7 mouse cellular contexts compared by ENCODE assay signal in genomic region chr5:12562204-12562603, GRCm38 (mm10).
A peak's percentile ranks its signal among the peaks of the same experiment; 100 is the strongest.
DNase-seq lines count a peak whose midpoint lies in the region; ATAC-seq lines count a peak whose summit lies in the region.

No protein-coding gene starts in this region.

- no peaks in the 10 kb centered on the region for H3K9me3 ChIP-seq in hindbrain, embryonic 12.5 days (replicated peaks)

- no peaks in the 10 kb centered on the region for H3K27me3 ChIP-seq in hindbrain, embryonic 12.5 days

- H3K27ac ChIP-seq in hindbrain, embryonic 12.5 days, result no peak overlapping the region

- H3K4me2 ChIP-seq in hindbrain, embryonic 12.5 days (replicated peaks), result no peak overlapping the region

- no peaks in the 10 kb centered on the region for H3K4me1 ChIP-seq in hindbrain, embryonic 12.5 days

- no peak overlapping the region for H3K4me3 ChIP-seq in hindbrain, embryonic 12.5 days

- no peaks in the 10 kb centered on the region for H3K36me3 ChIP-seq in hindbrain, embryonic 12.5 days

- no peak overlapping the region for H3K9ac ChIP-seq in hindbrain, embryonic 12.5 days

- 37% methylated on average over 5 of the region's 5 CpGs for WGBS in hindbrain, embryonic 12.5 days

- ATAC-seq in hindbrain, embryonic 12.5 days (ENCODE audit: low FRiP score), result 0 out of 2 replicates have a peak, but pooled peaks have one; percentile 65

- peak; percentile 79 for DNase-seq in ES-CJ7 (ENCODE audit: low read depth, low spot score)
- peak; percentile 64 for DNase-seq in adrenal gland, postnatal 10 days
- peak; percentile 83 for DNase-seq in embryo, embryonic 11 days
- DNase-seq in layer of hippocampus, adult 18-20 months (ENCODE audit: low spot score in 2 of 2), result peak; percentile 23 to 86
- DNase-seq in lung, postnatal 14 days, result peak; percentile 51
- DNase-seq in right cerebral cortex, adult 2 months (ENCODE audit: low spot score in 2 of 2), result peak; percentile 71 to 73
